Mouse (Mus musculus): ENCODE data around the gene Bcl2l1.

DNA sequence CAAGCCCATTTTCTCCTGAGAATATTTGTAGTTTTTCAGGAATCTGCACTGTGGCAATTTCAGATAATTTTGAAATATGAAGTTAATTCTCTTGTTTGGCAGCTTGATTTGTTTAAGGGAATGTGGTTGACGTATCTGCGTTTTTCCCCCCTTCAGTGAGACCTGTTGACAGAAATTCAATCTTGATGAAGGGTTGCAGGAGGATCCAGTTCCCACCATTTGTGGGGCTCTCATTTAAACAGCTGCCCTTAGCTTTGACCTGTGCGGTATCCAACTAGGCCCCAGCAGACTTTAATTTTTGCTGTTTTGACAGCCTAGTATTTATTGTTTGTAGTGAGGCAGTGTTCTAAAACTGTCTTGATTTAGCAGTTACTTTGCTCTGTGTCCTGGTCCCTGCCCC lies 28.0 kb upstream of the Bcl2l1 start:
- TF ChIP-seq CTCF (IDR thresholded peaks at IDR 0.05; ENCODE audit: control insufficient read depth, insufficient read depth, low read length) (no peak), POLR2A (IDR thresholded peaks at IDR 0.05; ENCODE audit: borderline replicate concordance, control insufficient read depth, low read depth, low read length) (no peak)

Measured in bone marrow, adult 2 months (tissue).